Mouse (Mus musculus) cerebellum, adult 18-20 months (tissue): Measurements from ENCODE around the gene Flt1.

ENCODE experiments used
- DNase-seq, 2 experiments: peaks; one replicate each; pipeline ENCODE4 v3.0.0; 2021

The Flt1 gene

DNA sequence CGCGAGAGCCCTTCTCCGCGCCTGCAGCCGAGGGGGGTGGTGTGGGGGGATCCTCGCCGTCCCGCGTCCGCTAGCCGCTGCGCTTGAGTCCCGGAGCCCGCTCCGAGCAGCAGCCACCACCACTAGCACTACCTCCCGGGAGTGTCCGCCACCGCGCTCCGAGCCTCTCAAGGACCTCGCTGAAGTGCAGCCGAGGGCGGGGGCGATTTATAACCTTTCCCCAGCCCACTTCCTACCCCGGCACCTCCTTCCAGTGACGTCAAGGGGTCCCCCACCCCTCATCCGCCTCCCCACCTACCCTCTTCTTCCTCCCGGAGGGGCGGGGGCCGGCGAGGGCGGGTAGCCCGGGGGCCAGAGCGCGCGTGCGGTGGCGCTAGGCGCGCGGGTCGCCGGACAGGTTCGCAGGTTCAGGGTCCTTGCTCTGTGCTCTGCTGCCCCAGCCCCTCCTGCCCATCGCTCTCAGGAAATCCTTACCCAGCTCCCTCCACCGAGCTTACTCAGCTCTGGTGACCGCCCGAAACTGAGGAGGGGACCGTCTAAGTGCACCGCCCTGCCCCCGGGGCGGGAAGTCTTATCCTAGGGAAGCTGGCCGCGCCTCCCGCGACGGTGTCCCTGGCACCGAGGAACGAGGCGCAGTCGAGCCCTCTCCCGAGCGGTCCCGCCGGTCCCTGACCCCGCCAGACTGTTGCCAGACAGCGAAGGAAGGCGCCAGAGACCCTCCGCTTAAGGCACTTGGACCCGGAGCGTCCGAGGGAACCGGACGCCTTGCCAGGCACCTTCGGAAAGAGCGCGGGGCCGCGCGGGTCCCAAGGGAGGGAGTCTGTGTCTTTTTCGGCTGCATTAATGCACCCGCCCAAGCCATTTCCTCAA is at the start of gene Flt1:
Flt1 (minus strand) TSS at position 181 of the 870 bp plus-strand sequence.
- DNase-seq = no peak

- DNase-seq = no peak
These were observed 49.4 kb upstream of the Flt1 start for GRCm38 (mm10) chr5:147775222-147775621.

DNA sequence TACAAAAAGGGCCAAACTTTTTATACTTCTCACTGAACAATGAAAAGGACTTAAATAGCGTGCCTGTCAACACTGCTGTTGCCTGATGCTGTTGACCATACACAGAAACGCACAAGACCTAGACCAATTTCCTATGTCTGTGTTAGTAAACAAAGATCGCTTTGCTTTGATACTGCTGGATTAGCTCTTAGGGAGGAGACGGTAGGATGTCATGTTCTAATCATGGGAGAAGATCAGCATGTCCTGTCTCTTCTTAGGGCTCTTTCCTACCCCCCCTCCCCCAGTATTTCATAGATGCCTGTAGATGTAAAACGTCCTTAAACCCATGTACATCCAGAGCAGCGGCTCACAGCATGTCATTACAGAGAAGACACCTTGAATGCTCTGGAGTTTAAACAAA is 44.1 kb upstream of the Flt1 start:
- no peak for DNase-seq

DNA sequence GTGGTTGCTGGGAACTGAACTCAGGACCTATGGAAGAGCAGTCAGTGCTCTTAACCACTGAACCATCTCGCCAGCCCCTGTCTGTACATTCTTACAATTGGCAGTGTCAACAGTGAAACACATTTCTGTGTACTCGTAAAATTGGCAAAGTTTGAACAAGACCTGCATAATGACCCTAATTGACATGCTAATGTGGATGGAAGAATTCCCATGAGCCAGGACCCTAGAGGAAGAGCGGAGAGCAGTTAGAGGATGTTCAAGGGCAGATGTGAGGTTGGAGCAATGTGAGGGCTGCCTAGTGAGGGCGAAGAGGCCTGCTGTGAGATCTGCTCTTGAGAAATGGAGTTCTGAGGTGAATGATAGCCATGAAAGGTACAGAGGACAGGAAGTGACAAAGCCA is 38.2 kb upstream of the Flt1 start:
- DNase-seq = no peak

DNA sequence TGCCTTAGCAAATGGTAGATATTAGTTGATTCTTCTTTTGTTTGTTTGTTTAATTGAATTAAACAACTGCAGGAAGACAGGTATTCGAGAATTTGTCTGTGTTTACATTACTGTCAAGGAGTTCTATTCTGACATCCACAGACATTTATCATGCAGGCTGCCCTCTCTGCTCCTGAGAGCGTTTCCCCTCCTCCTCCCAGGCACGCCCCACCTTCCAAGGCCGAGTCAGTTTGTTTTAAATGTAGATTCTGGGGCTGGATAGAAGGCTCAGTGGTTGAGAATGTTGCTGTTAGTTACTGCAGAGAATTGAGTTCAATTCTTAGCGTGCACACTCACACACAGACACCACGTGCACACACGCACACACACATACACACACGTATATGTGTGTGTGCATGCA is 36.2 kb upstream of the Flt1 start:
- DNase-seq = no peak

GRCm38 (mm10) chr5:147761275-147761674 is 35.5 kb upstream of the Flt1 start:
- no peak for DNase-seq

DNA sequence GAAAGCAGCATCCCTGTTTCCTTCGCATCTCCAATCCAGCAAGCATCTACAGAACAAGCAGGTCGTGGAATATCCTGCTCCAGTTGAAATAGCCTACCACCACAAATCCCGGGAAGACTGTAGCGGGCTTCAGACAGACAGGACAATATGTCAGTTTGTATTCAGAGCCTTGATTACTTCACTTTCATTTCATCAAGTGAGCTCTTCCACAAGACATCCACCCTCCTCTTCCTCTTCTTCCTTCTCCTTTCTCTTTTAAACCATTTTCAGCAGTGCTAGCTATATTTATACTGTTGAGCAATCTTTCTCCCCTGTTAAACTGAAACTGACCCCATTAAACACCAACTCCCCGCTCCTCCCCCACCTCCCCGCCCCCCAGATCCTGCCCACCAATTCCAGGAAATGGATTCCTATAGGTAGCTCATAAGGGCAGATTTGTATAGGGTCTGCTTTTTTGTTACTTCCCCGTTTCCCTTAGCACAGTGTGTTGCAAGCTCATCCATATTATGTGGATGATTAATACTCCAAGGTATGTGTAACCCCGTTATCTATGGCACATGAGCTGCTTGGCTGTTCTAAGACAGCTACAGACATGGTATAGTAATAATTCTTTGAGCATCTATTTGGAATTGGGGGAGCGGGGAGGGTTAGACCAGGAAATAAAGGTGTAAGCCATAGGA is 33.0 kb upstream of the Flt1 start:
- DNase-seq = no peak

- no peak for DNase-seq
These were observed 32.2 kb upstream of the Flt1 start for GRCm38 (mm10) chr5:147757832-147758587.

- DNase-seq = no peak
These were observed 27.1 kb upstream of the Flt1 start for GRCm38 (mm10) chr5:147752914-147753341.

GRCm38 (mm10) chr5:147751673-147752130 is 25.9 kb upstream of the Flt1 start:
- peak in 1 of 2 experiments; percentile 2 for DNase-seq

DNA sequence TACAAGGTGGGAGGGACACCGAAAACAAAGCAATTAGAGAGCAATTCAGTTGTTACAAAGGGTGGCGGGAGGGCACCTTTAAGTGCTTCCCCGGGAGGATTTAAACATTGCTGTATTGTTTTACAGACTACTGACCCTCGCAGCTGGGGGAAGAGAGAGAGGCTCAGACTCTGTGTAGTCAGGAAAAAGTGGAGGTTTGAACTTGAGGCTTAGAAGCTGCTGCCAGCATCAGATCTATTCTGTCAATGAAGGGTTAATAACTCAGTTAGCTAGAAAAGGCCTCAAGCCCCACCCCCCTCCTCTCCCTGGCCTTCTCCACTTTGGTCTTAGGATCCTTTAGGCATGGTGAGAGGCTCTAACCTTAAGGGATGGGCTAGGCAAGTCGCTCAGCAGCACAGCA is 24.2 kb upstream of the Flt1 start:
- no peak for DNase-seq

GRCm38 (mm10) chr5:147748081-147748581 is 22.3 kb upstream of the Flt1 start:
- peak in 1 of 2 experiments; percentile 8 for DNase-seq

DNA sequence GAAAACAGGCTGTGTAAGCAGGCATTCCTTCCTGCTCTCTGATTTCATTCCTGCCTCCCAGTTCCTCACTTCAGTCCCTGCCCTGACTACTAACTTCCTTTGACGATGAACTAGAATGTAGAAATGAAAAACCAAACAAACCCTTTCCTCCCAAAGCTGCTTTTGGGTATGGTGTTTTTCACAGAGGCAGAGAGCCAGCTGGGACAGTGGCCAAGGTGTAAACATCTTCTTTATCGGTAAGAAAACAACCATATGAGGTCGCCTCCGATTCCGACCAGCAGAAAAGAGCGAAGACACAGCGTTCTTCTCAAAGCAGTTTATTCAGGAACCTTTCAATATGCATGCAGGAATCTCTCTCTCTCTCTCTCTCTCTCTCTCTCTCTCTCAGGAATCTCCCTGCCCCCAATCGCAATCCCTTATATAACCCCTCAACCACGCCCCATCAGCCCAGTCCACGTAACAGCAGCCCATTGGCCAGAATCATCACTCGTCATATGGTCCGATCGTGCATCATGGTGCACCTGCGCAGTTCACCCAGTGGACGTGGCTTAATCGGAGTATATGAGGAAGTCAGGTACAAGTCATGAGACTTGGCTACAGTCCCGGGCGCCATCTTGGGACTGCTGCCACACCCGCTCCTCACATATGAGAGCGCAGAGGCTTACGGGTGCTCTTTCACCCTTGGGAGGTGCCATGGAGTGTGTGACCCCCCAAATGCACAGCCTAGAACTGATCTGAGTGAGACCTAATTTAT is 19.3 kb upstream of the Flt1 start:
- DNase-seq = no peak

DNA sequence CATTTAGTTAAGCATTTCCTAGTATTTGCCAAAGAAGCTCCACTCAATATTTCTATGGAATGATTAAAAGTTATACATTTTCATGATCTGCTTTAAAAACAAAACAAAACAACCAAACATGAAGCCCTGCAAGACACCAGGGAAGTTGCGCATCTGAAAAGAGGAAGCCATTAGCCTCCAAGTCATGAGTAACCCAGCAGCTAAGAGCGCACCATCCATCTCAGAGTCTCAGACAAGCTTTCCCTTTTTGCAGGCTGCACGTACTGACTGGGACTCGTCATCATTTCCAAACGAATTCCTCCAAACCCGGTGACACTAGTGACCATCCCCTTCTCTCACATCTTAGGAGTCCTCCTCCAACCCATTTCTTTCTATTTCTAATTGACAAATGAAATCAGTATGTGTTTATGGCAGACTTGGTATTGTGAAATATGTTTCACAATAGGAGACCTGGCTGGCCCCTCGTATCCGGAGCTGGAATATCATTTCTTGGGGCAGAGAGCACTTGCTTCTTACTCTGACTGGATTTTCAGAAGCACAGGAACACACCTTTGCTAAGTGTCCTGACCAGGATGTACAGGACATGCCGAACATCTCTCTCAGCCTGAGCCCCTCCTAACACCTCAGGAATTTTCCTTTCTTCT is 16.8 kb upstream of the Flt1 start:
- DNase-seq = no peak

DNA sequence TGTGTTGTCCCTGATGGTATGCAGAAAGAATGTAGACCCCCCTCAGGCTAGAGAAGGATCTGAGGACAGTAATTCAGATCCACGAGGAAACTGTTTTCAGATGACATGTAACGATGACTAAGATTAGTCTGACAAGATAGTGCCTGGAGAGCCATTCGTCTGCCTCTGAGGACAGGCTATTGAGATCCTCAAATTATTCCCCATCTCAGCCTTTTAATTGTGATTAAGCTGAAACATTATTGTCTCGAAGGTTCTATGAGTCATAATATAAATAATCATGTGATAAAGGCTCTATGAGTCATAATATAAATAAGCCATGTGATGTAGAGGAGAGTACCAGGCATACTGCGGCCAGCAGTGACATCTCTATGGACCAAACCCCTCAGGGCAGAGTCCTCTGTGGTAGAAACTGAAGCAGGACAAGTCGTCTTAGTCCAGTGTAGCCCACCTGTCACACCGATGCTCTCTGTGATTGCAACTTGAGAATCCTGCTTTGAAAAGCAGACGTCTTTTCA is 11.0 kb upstream of the Flt1 start:
- no peak for DNase-seq

DNA sequence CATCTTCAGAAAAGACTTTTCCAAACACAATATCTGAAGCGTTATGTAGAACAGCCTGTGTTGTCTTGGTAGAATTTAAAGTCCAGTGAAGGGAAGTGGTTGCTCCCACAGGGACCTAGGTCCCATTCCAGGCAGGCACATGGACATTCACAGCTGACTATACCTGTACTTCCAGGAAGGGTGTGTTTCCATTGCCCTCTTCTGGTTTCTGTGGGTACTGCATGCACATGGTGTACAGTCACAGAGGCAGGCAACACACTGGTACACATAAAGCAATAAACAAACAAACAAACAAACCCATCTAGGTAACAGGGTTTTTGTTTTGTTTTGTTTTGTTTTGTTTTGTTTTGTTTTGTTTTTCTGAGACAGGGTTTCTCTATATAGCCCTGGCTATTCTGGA is 7.9 kb upstream of the Flt1 start:
- no peak for DNase-seq

DNA sequence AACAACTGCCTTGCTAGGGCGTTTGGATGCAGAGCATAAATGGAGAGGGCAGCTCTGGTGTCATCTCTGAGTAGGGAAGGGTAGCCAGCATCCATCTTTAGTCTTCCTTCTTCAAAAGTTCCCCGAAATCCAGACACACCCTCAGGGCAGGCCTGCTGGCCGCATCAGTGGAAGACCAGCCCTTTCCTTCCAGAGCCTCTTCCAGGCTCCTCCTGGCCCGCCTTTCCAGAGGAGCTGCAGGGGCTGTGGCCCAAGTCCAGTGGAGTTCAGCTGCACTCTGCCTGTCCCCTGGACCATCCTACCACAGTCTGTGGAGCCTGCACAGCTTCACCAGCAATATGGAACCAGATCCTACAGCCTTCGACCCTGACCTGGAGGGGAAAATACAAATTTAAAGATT is 7.1 kb upstream of the Flt1 start:
- DNase-seq = no peak

GRCm38 (mm10) chr5:147727481-147727880 is 1.7 kb upstream of the Flt1 start:
- no peak for DNase-seq

DNA sequence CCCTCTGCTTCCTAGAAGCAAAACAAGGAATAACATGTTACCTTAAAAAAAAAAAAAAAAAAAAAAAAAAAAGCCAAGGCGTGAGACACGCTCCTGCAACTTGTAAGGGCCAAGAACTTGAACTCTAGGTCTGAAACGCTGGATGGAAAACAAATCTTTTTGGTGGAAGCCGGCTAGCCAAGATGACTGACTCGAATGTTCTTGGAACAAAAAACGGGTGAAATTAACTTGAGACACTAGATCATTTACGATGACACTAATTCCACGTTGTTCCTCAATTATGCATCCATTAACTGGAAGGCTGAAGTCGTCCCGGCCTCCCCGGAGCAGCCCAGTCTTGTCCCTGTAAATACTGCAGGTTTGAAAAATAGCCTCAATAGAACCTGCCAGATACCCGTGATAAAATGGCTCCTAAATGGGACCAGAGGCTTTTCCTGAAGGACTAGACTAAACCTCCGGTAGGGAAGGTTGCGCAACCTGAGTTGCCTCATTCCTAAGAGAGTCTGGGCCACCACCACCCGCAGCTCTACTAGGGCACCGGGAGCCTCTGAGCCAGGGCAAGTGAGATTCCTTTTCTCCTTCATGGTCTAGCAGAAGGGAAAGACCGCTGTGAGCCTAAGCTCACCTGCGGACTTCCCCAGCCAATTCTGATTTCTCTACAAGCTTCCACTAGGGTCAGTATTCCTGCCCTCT is 1.0 kb upstream of the Flt1 start:
- DNase-seq = no peak

DNA sequence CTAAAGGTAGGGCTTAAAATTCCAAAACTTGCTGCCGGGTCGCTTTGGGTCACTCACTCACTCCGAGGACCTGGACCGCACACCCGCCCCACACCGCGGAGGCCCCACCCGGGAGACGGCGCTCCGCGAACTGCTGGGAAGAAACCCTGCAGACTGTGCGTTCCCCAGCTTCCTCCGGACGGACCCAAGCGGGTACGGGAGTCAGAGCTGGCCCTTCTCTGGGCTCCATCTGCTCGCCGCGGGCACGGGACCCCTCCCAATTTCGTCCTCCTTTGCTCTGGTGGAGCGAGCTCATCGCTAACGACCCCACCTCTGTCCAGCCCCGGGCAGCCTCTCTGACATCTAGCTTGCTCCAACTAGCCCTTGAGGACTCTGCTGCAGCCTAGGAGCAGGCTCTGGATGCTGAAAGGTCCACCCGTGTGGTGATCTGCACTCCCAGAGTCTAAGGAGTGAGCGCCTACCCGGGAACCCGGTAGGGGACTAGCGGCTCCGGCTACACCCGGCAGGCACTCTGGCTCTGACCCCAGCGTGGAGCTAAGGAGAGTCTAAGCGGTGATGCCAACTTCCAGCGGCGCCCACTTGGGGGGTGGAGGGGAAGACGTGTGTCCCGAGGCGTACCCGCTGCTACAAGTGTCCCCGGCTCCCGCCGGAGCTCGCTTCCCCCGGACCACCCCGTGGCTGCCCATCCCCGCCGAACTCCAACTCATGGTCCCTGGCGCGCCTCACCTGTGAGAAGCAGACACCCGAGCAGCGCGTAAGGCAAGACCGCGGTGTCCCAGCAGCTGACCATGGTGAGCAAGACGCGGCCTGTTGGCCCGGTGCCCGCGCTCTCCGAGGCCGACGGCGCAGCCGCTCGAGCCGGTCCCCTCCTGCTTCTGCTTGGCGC is 623 bp downstream of the Flt1 start:
- DNase-seq = peak in 1 of 2 experiments; percentile 22
